Mouse (Mus musculus): ENCODE measurements at regions not wholly inside any gene's neighbourhood (a gene's known extent, or its start where the extent isn't known, plus 50 kb on each side); places are given as distances from the start of the nearest gene placed in this dataset.

DNA sequence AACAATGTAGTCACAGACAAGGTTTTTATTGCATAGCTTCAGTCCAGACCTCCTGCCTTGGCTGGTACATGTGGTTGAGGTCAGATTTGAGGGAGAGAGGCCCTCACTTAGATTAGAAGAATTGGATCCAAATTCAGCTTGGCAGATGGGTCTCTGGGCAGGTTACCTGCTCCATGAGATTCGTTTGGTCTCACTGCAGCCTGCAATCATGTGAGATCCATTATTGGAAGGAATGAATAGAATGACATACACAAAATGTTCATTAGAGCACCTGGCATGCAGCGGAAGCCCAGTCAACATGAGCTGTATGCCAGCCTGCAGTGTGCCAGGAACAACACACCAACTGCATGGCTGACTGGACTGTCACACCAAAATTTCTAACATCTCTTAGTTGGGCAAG is 750.3 kb downstream of the Nedd1 start:
- Histone ChIP-seq H3K9me3 (replicated peaks; ENCODE audit: insufficient read depth, low read length) (no peaks in the 10 kb centered on the region), H3K27me3 (ENCODE audit: control insufficient read depth in 1 of 2, insufficient read depth in 2 of 2, low read length in 2 of 2) (no peaks in the 10 kb centered on the region), H3K36me3 (ENCODE audit: control insufficient read depth in 1 of 2, insufficient read depth in 2 of 2, low read length in 2 of 2) (no peaks in the 10 kb centered on the region), H3K27ac (ENCODE audit: control insufficient read depth, low read depth, low read length) (no peak overlapping the region), H3K79me2 (ENCODE audit: control insufficient read depth, insufficient read depth, low read length, poor library complexity) (no peaks in the 10 kb centered on the region), H3K9ac (ENCODE audit: control insufficient read depth, low read depth, low read length, poor library complexity, severe bottlenecking) (no peak overlapping the region), H3K4me1 (ENCODE audit: control insufficient read depth in 1 of 2, insufficient read depth in 2 of 2, low read length in 2 of 2) (no peaks in the 10 kb centered on the region), H3K4me3 (ENCODE audit: control insufficient read depth in 1 of 2, insufficient read depth in 1 of 2, low read depth in 2 of 2, low read length in 2 of 2) (no peak overlapping the region)
- no peak for DNase-seq (ENCODE audit: low read depth, low spot score)
- TF ChIP-seq NRF1 (IDR thresholded peaks at IDR 0.05; ENCODE audit: insufficient read depth, low read depth, low read length, poor library complexity, severe bottlenecking): no peak

DNA sequence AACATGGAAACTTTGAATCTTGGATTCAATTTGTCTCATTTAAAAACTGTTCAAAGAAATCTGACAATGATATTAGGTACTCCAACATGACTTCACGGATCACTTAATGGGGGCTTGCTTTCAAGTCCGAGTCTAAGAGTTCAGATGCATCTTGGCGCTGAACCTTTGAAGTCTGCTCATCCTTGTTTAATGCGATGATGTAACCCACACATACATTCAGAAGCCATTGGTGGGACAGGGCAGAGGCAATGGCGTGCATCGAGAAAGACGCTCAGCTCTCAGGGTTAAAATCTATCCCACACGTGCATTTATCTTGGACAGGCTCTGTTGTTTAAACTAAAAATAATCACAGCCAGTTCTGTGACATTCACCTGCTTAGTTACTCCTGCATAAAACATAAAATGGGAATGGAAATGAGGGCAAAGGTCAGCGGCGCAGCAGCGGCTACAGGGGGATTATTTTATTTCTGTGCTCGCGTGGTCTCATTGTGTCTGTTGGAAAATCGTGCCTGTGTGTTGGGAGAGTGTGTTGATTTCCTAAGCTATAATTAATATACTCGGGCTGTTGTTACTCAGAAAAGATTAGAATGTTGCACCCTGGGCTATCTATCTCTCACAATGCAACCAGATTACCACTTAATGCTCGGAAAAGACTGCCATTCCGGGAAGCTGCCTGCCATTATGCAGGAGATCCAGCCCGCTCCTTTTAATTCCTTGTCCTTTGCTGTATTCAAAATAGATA is 754.5 kb downstream of the Nedd1 start:
- no peak overlapping the region for H3K4me3 ChIP-seq (ENCODE audit: control insufficient read depth in 1 of 2, insufficient read depth in 1 of 2, low read depth in 2 of 2, low read length in 2 of 2)
- H3K9ac ChIP-seq (ENCODE audit: control insufficient read depth, low read depth, low read length, poor library complexity, severe bottlenecking): no peak overlapping the region
- no peak for DNase-seq (ENCODE audit: low read depth, low spot score)
- H3K27me3 ChIP-seq (ENCODE audit: control insufficient read depth in 1 of 2, insufficient read depth in 2 of 2, low read length in 2 of 2): no peaks in the 10 kb centered on the region
- no peak overlapping the region for H3K27ac ChIP-seq (ENCODE audit: control insufficient read depth, low read depth, low read length)
- H3K36me3 ChIP-seq (ENCODE audit: control insufficient read depth in 1 of 2, insufficient read depth in 2 of 2, low read length in 2 of 2): no peaks in the 10 kb centered on the region
- H3K4me1 ChIP-seq (ENCODE audit: control insufficient read depth in 1 of 2, insufficient read depth in 2 of 2, low read length in 2 of 2): no peaks in the 10 kb centered on the region
- TF ChIP-seq TCF12 (IDR thresholded peaks at IDR 0.05; ENCODE audit: low read depth, low read length): no peak
- no peaks in the 10 kb centered on the region for H3K79me2 ChIP-seq (ENCODE audit: control insufficient read depth, insufficient read depth, low read length, poor library complexity)
- H3K9me3 ChIP-seq (replicated peaks; ENCODE audit: insufficient read depth, low read length): no peaks in the 10 kb centered on the region

DNA sequence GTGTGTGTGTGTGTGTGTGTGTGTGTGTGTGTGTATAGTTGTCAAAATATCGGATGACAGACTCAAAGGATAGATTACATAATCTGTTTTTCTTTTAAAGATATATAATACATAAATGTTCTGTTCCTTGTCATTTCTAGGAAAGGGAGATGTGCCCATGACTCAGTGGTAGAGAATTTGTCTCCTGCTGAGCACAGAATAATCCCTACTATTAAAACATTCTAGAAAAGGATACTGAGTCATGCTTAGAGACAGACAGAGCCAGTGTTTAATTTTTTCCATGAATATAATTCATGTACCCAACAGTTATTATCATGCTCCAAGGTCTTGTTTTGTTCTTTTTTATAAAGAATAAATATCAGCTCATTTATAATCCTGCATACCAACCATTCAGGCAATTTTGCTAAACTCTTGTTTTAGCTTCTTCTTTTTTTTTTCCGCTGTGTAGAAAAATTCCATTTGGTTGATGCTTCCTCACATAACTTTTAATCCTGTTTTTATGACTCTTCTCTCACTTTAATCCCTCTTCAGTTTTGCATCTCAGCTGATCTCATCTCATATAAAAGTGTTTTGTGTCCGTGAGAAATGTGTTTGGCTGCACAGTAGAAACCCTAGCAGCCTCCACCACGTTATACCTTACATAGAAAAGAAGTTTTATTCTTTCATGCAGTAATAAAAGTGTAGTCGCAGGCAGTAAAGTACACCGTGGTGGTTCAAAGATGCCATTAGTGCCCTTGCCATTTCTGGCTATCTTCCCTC is 762.3 kb downstream of the Nedd1 start:
- no peak overlapping the region for H3K27ac ChIP-seq (ENCODE audit: control insufficient read depth, low read depth, low read length)
- no peaks in the 10 kb centered on the region for H3K4me1 ChIP-seq (ENCODE audit: control insufficient read depth in 1 of 2, insufficient read depth in 2 of 2, low read length in 2 of 2)
- DNase-seq (ENCODE audit: low read depth, low spot score): no peak

More for the DNA sequence above, 762.3 kb downstream of the Nedd1 start:
- no peaks in the 10 kb centered on the region for H3K79me2 ChIP-seq (ENCODE audit: control insufficient read depth, insufficient read depth, low read length, poor library complexity)
- no peaks in the 10 kb centered on the region for H3K27me3 ChIP-seq (ENCODE audit: control insufficient read depth in 1 of 2, insufficient read depth in 2 of 2, low read length in 2 of 2)
- no peak overlapping the region for H3K9ac ChIP-seq (ENCODE audit: control insufficient read depth, low read depth, low read length, poor library complexity, severe bottlenecking)
- no peak overlapping the region for H3K4me3 ChIP-seq (ENCODE audit: control insufficient read depth in 1 of 2, insufficient read depth in 1 of 2, low read depth in 2 of 2, low read length in 2 of 2)
- no peaks in the 10 kb centered on the region for H3K36me3 ChIP-seq (ENCODE audit: control insufficient read depth in 1 of 2, insufficient read depth in 2 of 2, low read length in 2 of 2)
- H3K9me3 ChIP-seq (replicated peaks; ENCODE audit: insufficient read depth, low read length): no peaks in the 10 kb centered on the region
- no peak for TF ChIP-seq CTCF (IDR thresholded peaks at IDR 0.05 in 2 of 3, conservative IDR thresholded peaks at IDR 0.05 in 1 of 3; ENCODE audit: control insufficient read depth in 1 of 3, insufficient read depth in 1 of 3, low read depth in 2 of 3, low read length in 3 of 3, poor library complexity in 1 of 3, severe bottlenecking in 1 of 3)
- no peak for TF ChIP-seq E2F4 (IDR thresholded peaks at IDR 0.05; ENCODE audit: borderline replicate concordance, low read depth, low read length)
- no peak for TF ChIP-seq NRF1 (IDR thresholded peaks at IDR 0.05; ENCODE audit: insufficient read depth, low read depth, low read length, poor library complexity, severe bottlenecking)
- no peak for TF ChIP-seq MYB (IDR thresholded peaks at IDR 0.05; ENCODE audit: low read depth, low read length)
- TF ChIP-seq CHD2 (IDR thresholded peaks at IDR 0.05; ENCODE audit: low read length): no peak
- no peak for TF ChIP-seq KAT2A (conservative IDR thresholded peaks at IDR 0.05; ENCODE audit: low read depth, low read length)
- TF ChIP-seq MYC (IDR thresholded peaks at IDR 0.05; ENCODE audit: low read depth, low read length): no peak
- TF ChIP-seq ZKSCAN1 (IDR thresholded peaks at IDR 0.05; ENCODE audit: low read depth, low read length): no peak
- no peak for TF ChIP-seq BHLHE40 (IDR thresholded peaks at IDR 0.05; ENCODE audit: borderline replicate concordance, low read depth, low read length)
- no peak for TF ChIP-seq MAX (IDR thresholded peaks at IDR 0.05; ENCODE audit: low read length)
- no peak for TF ChIP-seq RCOR1 (IDR thresholded peaks at IDR 0.05; ENCODE audit: low read depth, low read length)

Measured in MEL (cell line).